Mouse (Mus musculus): ENCODE measurements around the gene Tmem211.

GRCm38 (mm10) chr5:113283726-113284125 lies 57.0 kb downstream of the Tmem211 start:
- TF ChIP-seq CTCF (IDR thresholded peaks at IDR 0.05; ENCODE audit: low read depth) = no peak
- TF ChIP-seq EP300 (IDR thresholded peaks at IDR 0.05; ENCODE audit: low read depth) = no peak
